Mouse (Mus musculus): ENCODE results near the gene Tmcc1. TPM values are rescaled to one million over a fixed set of nuclear protein-coding genes. Genes with fewer than 3 reads are reported as not detected.

Gene Tmcc1
- polyA plus RNA-seq, 1 experiment from 2014 or later, result 15.1 TPM

- H3K27ac ChIP-seq (ENCODE audit: low read depth), result no peak overlapping the region
- WGBS, result 83% methylated on average over 3 of the region's 3 CpGs
- no peaks in the 10 kb centered on the region for H3K27me3 ChIP-seq (ENCODE audit: insufficient read depth, low read length)
- no peak overlapping the region for H3K4me2 ChIP-seq
- H3K9ac ChIP-seq, result no peak overlapping the region
- no peak overlapping the region for H3K4me3 ChIP-seq (ENCODE audit: low read depth, low read length)
- ATAC-seq (ENCODE audit: insufficient read depth) (no peak), DNase-seq (no peak)
- peaks cover 4% of the 10 kb centered on the region; the same call in 1 of the 2 replicates for H3K4me1 ChIP-seq (ENCODE audit: insufficient read depth)
- TF ChIP-seq CTCF (IDR thresholded peaks at IDR 0.05; ENCODE audit: low read depth), result no peak
- H3K36me3 ChIP-seq (ENCODE audit: insufficient read depth), result no peaks in the 10 kb centered on the region
- no peaks in the 10 kb centered on the region for H3K9me3 ChIP-seq (ENCODE audit: low read depth, low read length)
Observed at GRCm38 (mm10) chr6:116058541-116059300, 134.6 kb downstream of the Tmcc1 start.

GRCm38 (mm10) chr6:116056676-116057264 is 136.5 kb downstream of the Tmcc1 start:
- ATAC-seq (ENCODE audit: insufficient read depth), result no peak
- H3K4me1 ChIP-seq (ENCODE audit: insufficient read depth), result peaks cover 4% of the 10 kb centered on the region; the same call in 1 of the 2 replicates
- H3K4me2 ChIP-seq, result no peak overlapping the region
- WGBS, result 45% methylated on average over 13 of the region's 13 CpGs
- no peak overlapping the region for H3K9ac ChIP-seq
- no peaks in the 10 kb centered on the region for H3K36me3 ChIP-seq (ENCODE audit: insufficient read depth)
- TF ChIP-seq CTCF (IDR thresholded peaks at IDR 0.05; ENCODE audit: low read depth), result no peak
- peak; percentile 21 for DNase-seq
- H3K27me3 ChIP-seq (ENCODE audit: insufficient read depth, low read length), result no peaks in the 10 kb centered on the region
- no peak overlapping the region for H3K27ac ChIP-seq (ENCODE audit: low read depth)
- H3K9me3 ChIP-seq (ENCODE audit: low read depth, low read length), result no peaks in the 10 kb centered on the region
- no peak overlapping the region for H3K4me3 ChIP-seq (ENCODE audit: low read depth, low read length)

- no peak for ATAC-seq (ENCODE audit: insufficient read depth)
- Histone ChIP-seq H3K4me3 (ENCODE audit: low read depth, low read length) (no peak overlapping the region), H3K27me3 (ENCODE audit: insufficient read depth, low read length) (no peaks in the 10 kb centered on the region), H3K4me2 (no peak overlapping the region), H3K27ac (ENCODE audit: low read depth) (no peak overlapping the region), H3K4me1 (ENCODE audit: insufficient read depth) (peaks cover 4% of the 10 kb centered on the region; the same call in 1 of the 2 replicates), H3K36me3 (ENCODE audit: insufficient read depth) (no peaks in the 10 kb centered on the region), H3K9ac (no peak overlapping the region), H3K9me3 (ENCODE audit: low read depth, low read length) (no peaks in the 10 kb centered on the region)
- TF ChIP-seq CTCF (IDR thresholded peaks at IDR 0.05; ENCODE audit: low read depth), result no peak
- 95% methylated on average over 2 of the region's 2 CpGs for whole genome bisulfite sequencing
- DNase-seq, result no peak
Observed at GRCm38 (mm10) chr6:116055766-116056165, 137.5 kb downstream of the Tmcc1 start.

- TF ChIP-seq CTCF (IDR thresholded peaks at IDR 0.05; ENCODE audit: low read depth), result no peak
- H3K4me1 ChIP-seq (ENCODE audit: insufficient read depth), result peaks cover 4% of the 10 kb centered on the region; the same call in 1 of the 2 replicates
- ATAC-seq (ENCODE audit: insufficient read depth) (no peak), DNase-seq (no peak)
- H3K9ac ChIP-seq, result no peak overlapping the region
- 78% methylated on average over 1 of the region's 1 CpGs for WGBS
- H3K4me2 ChIP-seq, result no peak overlapping the region
- no peak overlapping the region for H3K4me3 ChIP-seq (ENCODE audit: low read depth, low read length)
- no peaks in the 10 kb centered on the region for H3K9me3 ChIP-seq (ENCODE audit: low read depth, low read length)
- H3K36me3 ChIP-seq (ENCODE audit: insufficient read depth), result no peaks in the 10 kb centered on the region
- H3K27me3 ChIP-seq (ENCODE audit: insufficient read depth, low read length), result no peaks in the 10 kb centered on the region
- H3K27ac ChIP-seq (ENCODE audit: low read depth), result no peak overlapping the region
Observed at GRCm38 (mm10) chr6:116055001-116055471, 138.2 kb downstream of the Tmcc1 start.

GRCm38 (mm10) chr6:116047896-116048295 is 145.4 kb downstream of the Tmcc1 start:
- Histone ChIP-seq H3K4me1 (ENCODE audit: insufficient read depth) (no peaks in the 10 kb centered on the region), H3K9ac (no peak overlapping the region), H3K4me3 (ENCODE audit: low read depth, low read length) (no peak overlapping the region), H3K27ac (ENCODE audit: low read depth) (no peak overlapping the region), H3K4me2 (no peak overlapping the region), H3K9me3 (ENCODE audit: low read depth, low read length) (peaks cover under 1% of the 10 kb centered on the region; the same call in 1 of the 2 replicates), H3K27me3 (ENCODE audit: insufficient read depth, low read length) (no peaks in the 10 kb centered on the region), H3K36me3 (ENCODE audit: insufficient read depth) (peaks cover 8% of the 10 kb centered on the region; the same call in 1 of the 2 replicates)
- 39% methylated on average over 1 of the region's 1 CpGs for WGBS
- DNase-seq (no peak), ATAC-seq (ENCODE audit: insufficient read depth) (no peak)
- no peak for TF ChIP-seq CTCF (IDR thresholded peaks at IDR 0.05; ENCODE audit: low read depth)

GRCm38 (mm10) chr6:116047366-116047765 is 145.9 kb downstream of the Tmcc1 start:
- no peaks in the 10 kb centered on the region for H3K4me1 ChIP-seq (ENCODE audit: insufficient read depth)
- H3K9ac ChIP-seq, result no peak overlapping the region
- no peak overlapping the region for H3K4me2 ChIP-seq
- ATAC-seq (ENCODE audit: insufficient read depth) (no peak), DNase-seq (no peak)
- no peaks in the 10 kb centered on the region for H3K27me3 ChIP-seq (ENCODE audit: insufficient read depth, low read length)
- 60% methylated on average over 3 of the region's 3 CpGs for WGBS
- H3K27ac ChIP-seq (ENCODE audit: low read depth), result no peak overlapping the region
- no peak overlapping the region for H3K4me3 ChIP-seq (ENCODE audit: low read depth, low read length)
- TF ChIP-seq CTCF (IDR thresholded peaks at IDR 0.05; ENCODE audit: low read depth), result no peak
- peaks cover 13% of the 10 kb centered on the region; the same call in 1 of the 2 replicates for H3K36me3 ChIP-seq (ENCODE audit: insufficient read depth)
- H3K9me3 ChIP-seq (ENCODE audit: low read depth, low read length), result peaks cover 4% of the 10 kb centered on the region; the same call in 1 of the 2 replicates

- Histone ChIP-seq H3K27me3 (ENCODE audit: insufficient read depth, low read length) (no peaks in the 10 kb centered on the region), H3K36me3 (ENCODE audit: insufficient read depth) (peaks cover 18% of the 10 kb centered on the region; the same call in 1 of the 2 replicates), H3K4me3 (ENCODE audit: low read depth, low read length) (no peak overlapping the region), H3K9ac (no peak overlapping the region), H3K4me1 (ENCODE audit: insufficient read depth) (no peaks in the 10 kb centered on the region), H3K27ac (ENCODE audit: low read depth) (no peak overlapping the region), H3K9me3 (ENCODE audit: low read depth, low read length) (peaks cover 4% of the 10 kb centered on the region; the same call in 1 of the 2 replicates), H3K4me2 (no peak overlapping the region)
- ATAC-seq (ENCODE audit: insufficient read depth) (no peak), DNase-seq (peak; percentile 8)
- TF ChIP-seq CTCF (IDR thresholded peaks at IDR 0.05; ENCODE audit: low read depth), result no peak
- 40% methylated on average over 2 of the region's 2 CpGs for WGBS
Observed at GRCm38 (mm10) chr6:116044039-116044438, 149.2 kb downstream of the Tmcc1 start.
